Comparison of ENCODE assay signal across 18 mouse cellular contexts in the genomic region with DNA sequence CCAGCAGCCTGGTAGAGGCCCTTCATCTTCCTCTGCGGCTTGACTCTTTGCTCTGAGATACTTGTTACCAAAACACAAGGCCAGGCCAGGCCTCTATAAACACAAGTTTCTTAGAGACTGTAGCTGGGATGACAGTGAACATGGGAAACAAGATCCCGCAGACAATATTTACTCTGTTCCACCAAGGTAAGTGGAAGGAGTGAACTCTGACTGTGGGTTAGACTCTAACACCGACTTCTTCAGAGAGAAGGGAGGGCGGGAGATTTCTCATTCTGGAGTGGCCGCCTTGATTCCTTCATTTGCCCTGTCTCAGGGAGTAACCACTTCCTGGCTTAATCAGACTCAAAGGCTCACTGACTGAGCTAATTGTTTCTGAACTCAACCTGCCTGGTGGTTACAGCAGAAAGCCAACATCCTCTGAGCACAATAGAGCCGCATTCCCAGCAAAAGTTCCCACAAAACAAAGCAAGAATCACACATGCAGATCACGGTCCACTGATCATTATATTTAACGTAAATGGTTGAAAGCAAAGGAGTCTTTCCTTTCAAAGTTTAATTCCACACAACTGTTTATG. TPM values are rescaled to one million over a fixed set of nuclear protein-coding genes. Genes with fewer than 3 reads are reported as not detected.
DNase-seq lines count a peak whose midpoint lies in the region; ATAC-seq and TF ChIP-seq lines count a peak whose summit lies in the region.
"Had no signal": no experiment of that assay in that cellular context is flagged by ENCODE, and none has a peak within 500 bp of the region (broad histone marks: within the 10 kb centered on the region; RNA-seq: fewer than 3 reads in every experiment).

A gene (minus strand): TSS at position 51 of the 575 bp plus-strand sequence.

- POLR2A ChIA-PET in Patski (lab: Charles Lee), result no interaction called here

- no peak for DNase-seq in heart, adult 9 months (ENCODE audit: low spot score in 2 of 2)
- DNase-seq in kidney, postnatal 0 days (ENCODE audit: low spot score), result peak; percentile 21
- no peak for DNase-seq in kidney, adult 2 months
- peak; percentile 64 for DNase-seq in Patski (ENCODE audit: low read depth, low spot score)
- no peak for DNase-seq in testis, postnatal 14 days (ENCODE audit: low spot score)
- DNase-seq: adrenal gland, postnatal 10 days; cerebellum, adult 2 months; gastrocnemius, postnatal 14 days; lung, postnatal 36 days; spleen, adult 18-20 months; thymus, postnatal 36 days had no signal

- no peak for TF ChIP-seq CTCF in kidney, postnatal 0 days (IDR thresholded peaks at IDR 0.05; ENCODE audit: low read depth)
- TF ChIP-seq CTCF in kidney, adult 2 months (conservative IDR thresholded peaks at IDR 0.05; ENCODE audit: insufficient read depth, insufficient read length, low read depth, low read length), result no peak
- no peak for TF ChIP-seq CTCF in Patski (IDR thresholded peaks at IDR 0.05)

- in situ Hi-C loops in Patski (cut with MboI; ENCODE audit: low pct_unique_long_range_greater_than_20kb), result no loop called here

- H3K27me3 ChIP-seq in heart, embryonic 11.5 days (ENCODE audit: control insufficient read depth, insufficient read depth, low read length), result no peaks in the 10 kb centered on the region; the same call in 1 of the 2 replicates
- no peaks in the 10 kb centered on the region for H3K27me3 ChIP-seq in kidney, postnatal 0 days (ENCODE audit: insufficient read depth, low read length)
- H3K27me3 ChIP-seq in kidney, adult 2 months (replicated peaks; ENCODE audit: control insufficient read depth, insufficient read depth, low read length), result no peaks in the 10 kb centered on the region
- H3K27me3 ChIP-seq in Patski, result no peaks in the 10 kb centered on the region
- no peaks in the 10 kb centered on the region for H3K27me3 ChIP-seq in embryonic facial prominence, embryonic 13.5 days
- H3K27me3 ChIP-seq: hindbrain, embryonic 12.5 days; midbrain, embryonic 12.5 days had no signal

- 61% methylated on average over 8 of the region's 8 CpGs for WGBS in heart, embryonic 11.5 days (ENCODE audit: insufficient replicate concordance)
- WGBS in kidney, postnatal 0 days, result 38% methylated on average over 8 of the region's 8 CpGs
- 65% methylated on average over 8 of the region's 8 CpGs for WGBS in kidney, adult 2 months
- WGBS in embryonic facial prominence, embryonic 13.5 days, result 55% methylated on average over 8 of the region's 8 CpGs

- no peak within 1 kb of the TSS for H3K4me3 ChIP-seq in heart, embryonic 11.5 days (ENCODE audit: low read depth, low read length)
- no peak within 1 kb of the TSS for H3K4me3 ChIP-seq in kidney, postnatal 0 days (replicated peaks; ENCODE audit: low read depth, low read length)
- no peak within 1 kb of the TSS for H3K4me3 ChIP-seq in kidney, adult 2 months (ENCODE audit: insufficient read depth, low read depth, low read length)
- H3K4me3 ChIP-seq in embryonic facial prominence, embryonic 13.5 days, result no peak within 1 kb of the TSS
- H3K4me3 ChIP-seq: hindbrain, embryonic 12.5 days; midbrain, embryonic 12.5 days; myocyte had no signal

- 0 out of 2 replicates have a peak within 1 kb of the TSS, but pooled peaks have one; percentile 58 for H3K27ac ChIP-seq in heart, embryonic 11.5 days (ENCODE audit: low read depth, low read length)
- H3K27ac ChIP-seq in kidney, postnatal 0 days, result no peak within 1 kb of the TSS
- H3K27ac ChIP-seq in kidney, adult 2 months (ENCODE audit: insufficient read depth, low read depth, low read length), result no peak within 1 kb of the TSS
- 0 out of 2 replicates have a peak within 1 kb of the TSS, but pooled peaks have one; percentile 39 for H3K27ac ChIP-seq in embryonic facial prominence, embryonic 13.5 days
- H3K27ac ChIP-seq: hindbrain, embryonic 12.5 days; midbrain, embryonic 12.5 days had no signal

- no peaks in the 10 kb centered on the region for H3K36me3 ChIP-seq in heart, embryonic 11.5 days (ENCODE audit: control insufficient read depth, insufficient read depth, low read length)
- no peaks in the 10 kb centered on the region for H3K36me3 ChIP-seq in kidney, postnatal 0 days (ENCODE audit: insufficient read depth, low read length)
- H3K36me3 ChIP-seq in kidney, adult 2 months (ENCODE audit: control insufficient read depth, insufficient read depth, low read length), result no peaks in the 10 kb centered on the region
- H3K36me3 ChIP-seq in embryonic facial prominence, embryonic 13.5 days, result no peaks in the 10 kb centered on the region
- H3K36me3 ChIP-seq: hindbrain, embryonic 12.5 days; midbrain, embryonic 12.5 days had no signal

- H3K9ac ChIP-seq in heart, embryonic 11.5 days (ENCODE audit: low read depth, low read length), result no peak within 1 kb of the TSS
- H3K9ac ChIP-seq in kidney, postnatal 0 days (ENCODE audit: low read depth, low read length), result no peak within 1 kb of the TSS
- H3K9ac ChIP-seq in embryonic facial prominence, embryonic 13.5 days, result no peak within 1 kb of the TSS
- H3K9ac ChIP-seq: hindbrain, embryonic 12.5 days; midbrain, embryonic 12.5 days had no signal

- H3K4me1 ChIP-seq in heart, embryonic 11.5 days (ENCODE audit: control insufficient read depth, insufficient read depth, low read length), result peaks cover 7% of the 10 kb centered on the region; the same call in 1 of the 2 replicates
- no peaks in the 10 kb centered on the region for H3K4me1 ChIP-seq in kidney, postnatal 0 days (replicated peaks; ENCODE audit: insufficient read depth, low read length)
- H3K4me1 ChIP-seq in kidney, adult 2 months (ENCODE audit: control insufficient read depth, insufficient read depth, low read length), result no peaks in the 10 kb centered on the region
- peaks cover 22% of the 10 kb centered on the region for H3K4me1 ChIP-seq in embryonic facial prominence, embryonic 13.5 days
- H3K4me1 ChIP-seq: midbrain, embryonic 12.5 days had no signal

- ATAC-seq in heart, embryonic 11.5 days (replicated peaks; ENCODE audit: insufficient number of reproducible peaks, low FRiP score, low TSS enrichment), result no peak
- no peak for ATAC-seq in kidney, postnatal 0 days (replicated peaks; ENCODE audit: low FRiP score, low read depth)
- ATAC-seq in Patski, result peak; percentile 44
- no peak for ATAC-seq in embryonic facial prominence, embryonic 13.5 days (ENCODE audit: insufficient number of reproducible peaks, insufficient read depth, low FRiP score, low TSS enrichment, low read depth)

- CTCF ChIA-PET in Patski (lab: Charles Lee), result interaction anchor here (0.9 to 2.0 kb wide), 3 partner anchors 10 to 13 kb away, joined by 3 to 6 read pairs (median 4); no protein-coding TSS in a partner anchor

- H3K4me2 ChIP-seq in heart, embryonic 11.5 days, result no peak within 1 kb of the TSS
- no peak within 1 kb of the TSS for H3K4me2 ChIP-seq in kidney, postnatal 0 days (ENCODE audit: low read length)
- H3K4me2 ChIP-seq in embryonic facial prominence, embryonic 13.5 days, result no peak within 1 kb of the TSS
- H3K4me2 ChIP-seq: hindbrain, embryonic 12.5 days; liver, embryonic 11.5 days; midbrain, embryonic 12.5 days had no signal

- H3K9me3 ChIP-seq in heart, embryonic 11.5 days (replicated peaks; ENCODE audit: control insufficient read depth, low read length), result no peaks in the 10 kb centered on the region
- H3K9me3 ChIP-seq in kidney, postnatal 0 days (replicated peaks; ENCODE audit: low read length), result no peaks in the 10 kb centered on the region
- H3K9me3 ChIP-seq in embryonic facial prominence, embryonic 13.5 days, result no peaks in the 10 kb centered on the region
- H3K9me3 ChIP-seq: hindbrain, embryonic 12.5 days; midbrain, embryonic 12.5 days had no signal

- TF ChIP-seq POLR2A in kidney, adult 2 months (IDR thresholded peaks at IDR 0.05; ENCODE audit: low read depth, low read length), result no peak

RNA-seq across cellular contexts. Expression of the gene that starts here (rescaled TPM):
- not detected in 2 replicates for polyA plus RNA-seq in heart, embryonic 11.5 days (2014; fragmentation: Nextera tagmentation; extraction: Ambion mirVana)
- 0.28 and 0.33 TPM in 2 replicates for polyA plus RNA-seq in kidney, postnatal 0 days (2015; fragmentation: Nextera tagmentation; extraction: Ambion mirVana)
- polyA plus RNA-seq in kidney, adult 2 months (2012; rRNA removed), result not detected in 2 replicates
- 0.12 TPM for polyA plus RNA-seq in Patski (2021)
- not detected in 2 replicates for polyA plus RNA-seq in embryonic facial prominence, embryonic 13.5 days (2015; fragmentation: Nextera tagmentation; extraction: Ambion mirVana)
- polyA plus RNA-seq: hindbrain, embryonic 12.5 days; intestine, embryonic 14.5 days; liver, embryonic 11.5 days; midbrain, embryonic 12.5 days; myocyte had no signal

Comparison
In these comparisons a context has a peak if more than half of its experiments do, and no peak if none do; other contexts are left out.
1. Peak in DNase-seq in kidney, postnatal 0 days; RNA of the gene not detected or under 1 TPM.
2. Peak in DNase-seq and ATAC-seq in Patski; RNA of the gene not detected or under 1 TPM.
3. H3K27ac ChIP-seq: peak in heart, embryonic 11.5 days (single experiment) and embryonic facial prominence, embryonic 13.5 days (single experiment); none in kidney, postnatal 0 days (single experiment) and kidney, adult 2 months (single experiment).